Mouse (Mus musculus) frontal cortex, adult 2 months (tissue): Measurements from ENCODE around the gene Astn2. TPM values are rescaled to one million over a fixed set of nuclear protein-coding genes. Genes with fewer than 3 reads are reported as not detected.

Experiments used
- DNase-seq, 2 experiments: peaks; one replicate each; pipeline ENCODE4 v3.0.0; 2022; ENCODE audit warnings: low spot score in 1 of 2; ENCODE audit errors: extremely low spot score in 1 of 2
- polyA plus RNA-seq: library from polyadenylated mRNA; depleted of rRNA; stranded (reverse); fragments of >200 nt; gene quantifications from 2 replicates; pipeline ENCODE4 v1.2.3, GENCODE M21; 2012

Astn2 gene
- polyA plus RNA-seq, 1 experiment = 18.2 TPM

GRCm38 (mm10) chr4:65767919-65768318 lies 636.5 kb downstream of the Astn2 start:
- DNase-seq = peak; percentile 19 to 42

DNA sequence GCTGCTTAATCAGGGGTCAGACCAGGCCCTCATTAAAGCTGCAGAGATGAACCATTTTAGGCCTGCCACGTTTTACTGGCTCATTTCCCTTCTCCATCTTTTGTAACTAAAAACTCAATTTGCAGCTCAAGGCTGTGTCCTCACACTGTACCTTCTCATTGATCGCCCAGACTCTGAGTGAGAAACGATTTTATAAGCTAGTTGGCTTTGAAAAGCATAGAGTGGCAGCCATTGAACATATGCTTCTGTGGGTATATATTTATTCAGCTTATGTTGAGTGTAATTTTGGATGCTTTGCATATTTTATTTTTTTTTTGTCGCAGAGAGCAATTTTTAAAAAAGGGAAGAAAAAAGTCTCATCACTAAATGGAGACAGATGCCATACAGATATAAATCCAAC lies 637.0 kb downstream of the Astn2 start:
- peak; percentile 50 to 61 for DNase-seq

DNA sequence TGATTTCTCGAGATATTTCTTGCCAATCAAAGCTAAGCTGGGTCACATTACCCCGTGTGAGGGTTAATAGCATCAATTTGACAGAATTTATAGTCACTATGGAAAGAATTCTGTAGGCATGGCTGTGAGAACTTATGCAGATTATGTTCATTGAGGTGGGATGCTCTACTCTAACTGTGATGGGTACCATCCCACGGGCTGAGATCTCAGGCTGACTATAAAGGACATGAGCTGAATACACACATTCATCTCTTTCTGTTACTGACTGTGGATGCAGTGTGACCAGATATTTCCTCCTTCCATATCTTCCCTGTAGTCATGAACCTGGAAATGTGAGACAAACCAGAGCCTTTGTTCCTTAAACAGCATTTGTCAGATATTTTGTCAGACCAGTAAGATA lies 639.1 kb downstream of the Astn2 start:
- no peak for DNase-seq

GRCm38 (mm10) chr4:65764275-65764674 lies 640.1 kb downstream of the Astn2 start:
- no peak for DNase-seq

GRCm38 (mm10) chr4:65763823-65764222 lies 640.6 kb downstream of the Astn2 start:
- no peak for DNase-seq

DNA sequence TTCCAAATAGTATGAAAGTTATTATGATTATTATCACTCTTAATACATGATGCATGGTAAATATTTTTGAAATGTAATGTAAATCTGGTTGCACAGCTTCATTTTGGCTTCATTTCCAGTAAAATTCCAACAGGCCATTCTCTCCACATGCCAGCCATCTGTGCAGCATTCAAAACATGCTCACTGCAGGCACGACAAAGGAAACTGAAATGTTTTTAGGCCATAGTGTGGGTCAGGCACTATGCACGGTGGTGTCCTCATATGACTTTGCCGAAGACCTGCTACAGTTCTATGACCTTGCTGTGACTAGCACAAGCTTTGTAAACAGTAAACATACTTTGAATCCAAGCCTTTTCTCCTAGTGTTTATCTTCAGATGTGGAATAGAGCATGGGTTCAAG lies 642.3 kb downstream of the Astn2 start:
- DNase-seq = no peak

DNA sequence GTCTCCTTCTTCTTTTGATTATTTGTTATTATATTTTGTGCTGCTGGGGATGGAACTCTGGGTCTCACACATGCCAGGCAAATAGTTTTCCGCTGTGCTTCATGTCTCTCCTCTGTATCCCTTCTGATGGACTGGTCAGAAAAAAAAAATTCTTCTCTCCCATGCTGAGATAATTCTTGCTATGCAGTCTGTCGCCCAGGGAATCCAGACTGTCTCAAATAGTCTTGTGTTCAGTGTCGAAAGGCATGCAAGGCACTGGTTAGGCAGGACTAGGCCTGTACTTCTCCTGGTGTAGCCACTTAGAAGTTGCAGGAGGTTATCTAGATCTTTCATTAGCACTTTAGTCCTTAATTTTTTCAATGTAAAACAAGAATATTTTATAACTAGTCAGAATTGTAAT lies 642.8 kb downstream of the Astn2 start:
- no peak for DNase-seq

GRCm38 (mm10) chr4:65758875-65759201 lies 645.6 kb downstream of the Astn2 start:
- no peak for DNase-seq

GRCm38 (mm10) chr4:65758174-65758874 lies 646.1 kb downstream of the Astn2 start:
- DNase-seq = no peak

DNA sequence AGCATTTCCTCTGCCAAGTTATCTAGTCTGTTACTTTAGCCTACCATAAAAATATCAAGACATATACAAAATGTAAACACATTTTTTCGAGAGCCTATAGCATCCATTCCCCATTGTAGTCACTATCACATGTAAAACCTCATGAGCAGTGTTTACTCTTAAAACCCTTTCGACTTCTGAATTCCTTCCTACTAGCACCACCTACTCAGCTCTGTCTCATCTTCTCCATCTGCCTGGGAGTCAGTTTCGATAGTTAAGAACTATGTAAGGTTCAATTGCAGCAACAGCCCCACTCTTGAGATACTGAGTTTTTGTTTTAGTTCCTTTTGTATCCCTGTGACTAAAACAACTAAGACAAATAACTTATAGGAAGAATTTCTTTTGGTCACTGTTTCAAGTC lies 651.5 kb downstream of the Astn2 start:
- peak in 1 of 2 experiments; percentile 54 for DNase-seq

DNA sequence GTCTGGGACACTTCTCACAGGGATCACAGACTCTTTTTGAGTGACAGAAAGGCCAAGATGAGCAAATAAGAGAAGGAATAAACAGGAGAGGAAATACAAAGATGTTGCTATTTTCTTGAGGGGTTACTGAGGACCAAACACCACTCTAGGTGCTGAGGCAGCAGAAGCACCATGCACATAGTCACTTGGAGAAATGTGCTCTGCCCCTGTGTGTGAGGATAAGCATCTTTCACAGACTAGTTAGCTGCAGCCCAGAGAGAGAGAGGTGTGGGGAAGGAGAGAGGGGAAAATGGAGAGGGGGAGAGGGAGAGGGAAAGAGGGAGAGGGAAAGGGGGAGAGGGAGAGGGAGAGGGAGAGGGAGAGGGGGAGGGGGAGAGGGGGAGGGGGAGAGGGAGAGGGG lies 659.6 kb downstream of the Astn2 start:
- DNase-seq = no peak

DNA sequence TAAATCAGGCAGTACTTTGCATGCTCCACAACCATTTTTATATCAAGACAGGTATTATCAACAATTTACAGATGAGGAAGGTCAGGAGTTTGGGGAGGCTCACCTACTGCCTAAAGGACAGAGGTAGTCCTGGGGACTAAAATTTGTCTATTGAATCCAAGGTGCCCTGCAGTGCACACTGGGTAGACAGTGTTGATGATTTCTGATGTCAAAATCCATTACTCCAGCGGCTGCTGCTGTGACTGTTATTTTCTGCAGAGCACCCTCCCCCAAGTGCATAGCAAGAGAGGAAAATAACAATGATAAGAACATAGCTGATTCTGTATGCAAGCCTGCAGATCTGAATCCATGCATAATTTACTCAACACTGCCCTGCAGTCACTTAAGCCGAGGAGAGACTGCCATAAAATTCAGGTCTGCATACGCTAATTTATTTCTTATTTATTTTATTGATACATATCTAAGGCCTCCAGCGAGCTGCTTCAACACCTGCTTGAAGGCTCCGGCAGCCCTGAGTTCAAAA lies 660.3 kb downstream of the Astn2 start:
- DNase-seq = no peak

DNA sequence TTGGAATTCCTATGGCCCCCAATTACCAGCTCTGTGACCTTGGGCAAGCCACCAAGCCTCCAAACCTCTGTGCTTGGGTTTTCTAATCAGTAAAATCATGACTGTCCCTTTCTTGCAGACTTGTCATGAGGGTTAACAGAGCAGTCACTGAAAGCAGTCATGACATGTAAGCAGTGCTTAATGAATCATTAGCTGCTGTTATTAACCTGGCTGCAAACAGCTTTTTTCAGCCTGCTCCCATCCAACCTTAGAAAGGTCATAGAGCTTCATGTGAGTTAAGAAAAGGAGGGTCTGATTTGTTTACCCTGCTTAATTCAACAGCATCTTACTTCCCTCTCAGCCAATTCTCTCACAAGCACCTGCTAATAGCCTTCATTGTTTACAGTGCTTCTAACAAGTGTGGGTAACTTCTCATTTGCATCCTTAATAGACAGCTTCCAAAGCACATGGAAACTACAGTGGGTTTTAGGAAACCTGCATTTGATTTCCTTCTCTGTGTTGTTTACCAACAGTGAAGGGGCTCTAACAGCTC lies 661.2 kb downstream of the Astn2 start:
- DNase-seq = no peak

- DNase-seq = peak in 1 of 2 experiments; percentile 35
Observed at GRCm38 (mm10) chr4:65724414-65724813, 680.0 kb downstream of the Astn2 start.

DNA sequence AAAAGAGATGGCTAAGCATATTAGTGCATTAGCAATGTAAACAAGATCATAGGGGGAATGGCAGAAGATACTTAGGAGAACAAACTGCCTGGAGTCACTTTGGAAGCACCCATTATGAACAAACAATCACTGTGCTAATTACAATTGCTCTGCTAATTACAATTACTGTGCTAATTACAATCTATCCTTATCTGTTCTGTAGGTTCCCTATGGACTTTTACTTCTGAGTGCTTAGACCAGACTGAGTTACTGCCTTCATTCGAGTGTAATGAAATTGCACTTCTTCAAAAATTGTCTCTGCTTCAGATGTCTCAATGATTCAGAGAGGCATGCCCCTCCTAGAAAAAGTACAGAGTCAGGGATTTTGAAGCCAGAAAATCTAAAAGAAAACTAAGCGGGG lies 684.8 kb downstream of the Astn2 start:
- no peak for DNase-seq

- DNase-seq = no peak
Observed at GRCm38 (mm10) chr4:65717899-65718298, 686.5 kb downstream of the Astn2 start.

- DNase-seq = no peak
Observed at GRCm38 (mm10) chr4:65716086-65716485, 688.3 kb downstream of the Astn2 start.

DNA sequence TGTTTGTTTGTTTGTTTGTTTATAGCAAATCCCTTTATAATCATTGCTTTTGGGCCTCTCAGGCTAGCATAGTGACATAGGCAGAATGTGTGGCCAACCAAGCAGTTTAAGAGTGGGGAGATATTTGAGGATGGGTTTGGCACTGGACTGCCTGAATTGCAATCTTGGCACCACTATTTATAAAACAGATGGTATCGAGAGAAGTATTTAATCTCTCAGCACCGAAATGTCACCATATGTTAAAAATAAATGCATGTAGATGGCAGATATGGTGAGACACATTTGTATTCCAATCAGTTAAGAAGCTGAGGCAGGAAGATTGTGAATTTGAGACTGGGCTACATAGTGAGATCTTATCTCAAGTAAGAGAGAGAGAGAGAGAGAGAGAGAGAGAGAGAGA lies 692.7 kb downstream of the Astn2 start:
- DNase-seq = peak in 1 of 2 experiments; percentile 35

- DNase-seq = no peak
Observed at GRCm38 (mm10) chr4:65710623-65711022, 693.8 kb downstream of the Astn2 start.

- no peak for DNase-seq
Observed at GRCm38 (mm10) chr4:65701848-65702247, 702.6 kb downstream of the Astn2 start.

DNA sequence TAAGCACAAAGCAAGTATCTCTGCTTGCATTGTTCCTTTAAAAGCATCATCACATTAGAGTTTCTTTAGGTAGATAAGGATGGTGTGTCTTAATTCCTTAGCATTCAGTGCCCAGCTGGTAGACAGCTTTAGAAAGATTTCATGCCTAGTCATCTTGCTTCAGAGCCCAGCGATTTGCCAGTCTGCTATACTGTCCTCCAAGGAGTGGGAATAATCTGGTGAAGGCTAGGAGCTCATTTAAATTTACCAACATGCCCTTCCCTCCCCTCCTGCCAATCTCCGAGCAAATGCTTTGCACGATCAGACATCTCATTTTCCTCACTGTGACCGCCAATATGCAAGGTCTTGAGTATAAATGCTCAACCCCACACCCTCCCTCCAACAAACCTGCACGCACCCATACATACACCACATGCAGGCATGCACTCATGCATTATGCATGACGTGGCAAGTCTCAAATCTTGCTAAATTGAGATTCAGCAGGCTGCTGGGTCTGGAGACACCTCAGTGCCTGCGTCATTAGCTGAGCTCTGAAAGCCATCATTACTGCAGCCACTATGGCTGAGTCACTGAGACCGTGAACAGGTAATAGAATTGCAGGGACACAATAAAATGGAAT lies 704.6 kb downstream of the Astn2 start:
- peak; percentile 30 to 50 for DNase-seq

DNA sequence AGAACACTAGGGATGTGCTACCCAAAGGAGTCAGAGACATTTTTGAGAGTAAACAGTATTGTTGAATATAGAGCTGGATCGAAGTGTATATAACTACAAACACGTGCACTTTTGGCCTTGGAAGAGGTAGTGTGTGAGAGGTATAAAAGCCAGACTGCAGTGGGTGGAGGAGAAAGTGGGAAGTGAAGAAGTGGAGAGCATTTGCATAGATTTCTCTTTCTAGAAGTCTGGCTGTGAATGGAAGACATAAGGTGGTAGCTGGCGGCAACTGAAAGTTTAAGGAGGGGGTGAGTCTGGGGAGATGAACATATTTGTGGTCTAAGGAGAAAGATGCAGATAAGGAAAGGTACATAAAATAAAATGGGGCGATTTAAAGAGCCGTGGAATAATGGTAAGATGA lies 709.2 kb downstream of the Astn2 start:
- DNase-seq = peak; percentile 59 to 75
